Mouse (Mus musculus) intestine, embryonic 15.5 days (tissue): ENCODE data around the gene Akap17b. TPM values are rescaled to one million over a fixed set of nuclear protein-coding genes. Genes with fewer than 3 reads are reported as not detected.
A peak's percentile ranks its signal among the peaks of the same experiment; 100 is the strongest.
"Not testable (repeated sequence)": the region's sequence is repeated elsewhere in the genome, so short reads cannot be mapped to it uniquely, and the experiment has no call there.

Experiments
- ATAC-seq: fragments of 200-750 bp; cut with Nextera tagmentation; 2 replicates; pipeline ENCODE4 v1.8.0; 2017; ENCODE audit warnings: moderate TSS enrichment, moderate library complexity
- H3K27ac ChIP-seq: fragments of 300-500 bp; sonication (generic); 2 replicates; pipeline ENCODE4 v1.5.1; 2015; ENCODE audit warnings: mild to moderate bottlenecking, inconsistent platforms
- H3K27me3 ChIP-seq: fragments of 300-500 bp; sonication (generic); replicated peaks from 2 replicates; pipeline ENCODE4 v1.6.1; 2015; ENCODE audit warnings: inconsistent platforms
- H3K36me3 ChIP-seq: fragments of 300-500 bp; sonication (generic); 2 replicates; pipeline ENCODE4 v1.6.1; 2015; ENCODE audit warnings: inconsistent platforms
- H3K4me1 ChIP-seq: fragments of 300-500 bp; sonication (generic); replicated peaks from 2 replicates; pipeline ENCODE4 v1.6.1; 2015; ENCODE audit warnings: inconsistent platforms
- H3K4me2 ChIP-seq: fragments of 300-500 bp; sonication (generic); replicated peaks from 2 replicates; pipeline ENCODE4 v1.6.1; 2015; ENCODE audit warnings: mild to moderate bottlenecking, inconsistent platforms
- H3K4me3 ChIP-seq: fragments of 300-500 bp; sonication (generic); replicated peaks from 2 replicates; pipeline ENCODE4 v1.5.1; 2015; ENCODE audit warnings: inconsistent platforms
- H3K9ac ChIP-seq: fragments of 300-500 bp; sonication (generic); 2 replicates; pipeline ENCODE4 v1.6.1; 2015; ENCODE audit warnings: inconsistent platforms
- H3K9me3 ChIP-seq: fragments of 300-500 bp; sonication (generic); 2 replicates; pipeline ENCODE4 v1.6.1; 2016; ENCODE audit warnings: inconsistent platforms
- WGBS: fragments of 180-500 bp; shearing (Covaris S2); methylation state at CpG from one replicate; pipeline ENCODE4 v1.1.7; 2015; 5-methylcytosine and 5-hydroxymethylcytosine counted together
- polyA plus RNA-seq: library from polyadenylated mRNA; unstranded; fragments of >200 nt; fragmentation: Nextera tagmentation; extraction: Ambion mirVana; gene quantifications from 2 replicates; pipeline ENCODE4 v1.2.1, GENCODE M21; 2015

Akap17b gene
- polyA plus RNA-seq, 1 experiment from 2014 or later: 2.5 TPM

- H3K27ac ChIP-seq: no peak overlapping the region
- WGBS: 27% methylated on average over 14 of the region's 14 CpGs
- H3K4me3 ChIP-seq: peak overlapping the region; percentile 62
- ATAC-seq: peak; percentile 29; the same call in 1 of the 2 replicates
- H3K4me2 ChIP-seq: peak overlapping the region; percentile 59
- H3K36me3 ChIP-seq: no peaks in the 10 kb centered on the region
- peak overlapping the region; percentile 67 for H3K9ac ChIP-seq
- H3K27me3 ChIP-seq: no peaks in the 10 kb centered on the region
- H3K4me1 ChIP-seq: no peaks in the 10 kb centered on the region
- H3K9me3 ChIP-seq: no peaks in the 10 kb centered on the region
These were observed 46.3 kb downstream of the Akap17b start for GRCm38 (mm10) chrX:36598861-36599344.

- Histone ChIP-seq H3K36me3 (no peaks in the 10 kb centered on the region), H3K27ac (peak overlapping the region; percentile 70), H3K9ac (peak overlapping the region; percentile 67), H3K4me1 (no peaks in the 10 kb centered on the region), H3K9me3 (no peaks in the 10 kb centered on the region), H3K27me3 (no peaks in the 10 kb centered on the region), H3K4me2 (peak overlapping the region; percentile 59), H3K4me3 (peak overlapping the region; percentile 62)
- peak; percentile 70 for ATAC-seq
- WGBS: 16% methylated on average over 32 of the region's 41 CpGs
These were observed 46.8 kb downstream of the Akap17b start for GRCm38 (mm10) chrX:36598390-36598810.

GRCm38 (mm10) chrX:36597707-36598389 is 47.3 kb downstream of the Akap17b start, which contains the start of gene Pgrmc1:
TSS of gene Pgrmc1 (plus strand) at chrX:36598206.
- no peaks in the 10 kb centered on the region for H3K27me3 ChIP-seq
- peak within 1 kb of the TSS; percentile 59 for H3K4me2 ChIP-seq
- H3K9ac ChIP-seq: peak within 1 kb of the TSS; percentile 67
- 27% methylated on average over 43 of the region's 45 CpGs for WGBS
- peak within 1 kb of the TSS; percentile 70 for H3K27ac ChIP-seq
- no peaks in the 10 kb centered on the region for H3K36me3 ChIP-seq
- no peaks in the 10 kb centered on the region for H3K9me3 ChIP-seq
- peak; percentile 97 for ATAC-seq
- H3K4me3 ChIP-seq: peak within 1 kb of the TSS; percentile 62
- no peaks in the 10 kb centered on the region for H3K4me1 ChIP-seq

GRCm38 (mm10) chrX:36596483-36597120 is 48.6 kb downstream of the Akap17b start:
- H3K27ac ChIP-seq, H3K4me2 ChIP-seq, H3K4me3 ChIP-seq, H3K36me3 ChIP-seq, H3K9ac ChIP-seq, H3K4me1 ChIP-seq, H3K27me3 ChIP-seq, ATAC-seq, H3K9me3 ChIP-seq: not testable (repeated sequence)
- WGBS: 76% methylated on average over 5 of the region's 5 CpGs

- H3K9me3 ChIP-seq: no peaks in the 10 kb centered on the region
- no peak overlapping the region for H3K27ac ChIP-seq
- no peaks in the 10 kb centered on the region for H3K36me3 ChIP-seq
- 82% methylated on average over 3 of the region's 3 CpGs for WGBS
- no peak overlapping the region for H3K4me3 ChIP-seq
- no peaks in the 10 kb centered on the region for H3K4me1 ChIP-seq
- no peak overlapping the region for H3K4me2 ChIP-seq
- no peak for ATAC-seq
- H3K9ac ChIP-seq: no peak overlapping the region
- no peaks in the 10 kb centered on the region for H3K27me3 ChIP-seq
These were observed 49.9 kb downstream of the Akap17b start for GRCm38 (mm10) chrX:36595247-36595646.

- H3K4me2 ChIP-seq: no peak overlapping the region
- H3K9ac ChIP-seq: no peak overlapping the region
- ATAC-seq: no peak
- H3K4me1 ChIP-seq: no peaks in the 10 kb centered on the region
- no peaks in the 10 kb centered on the region for H3K36me3 ChIP-seq
- H3K27ac ChIP-seq: no peak overlapping the region
- WGBS: 56% methylated on average over 4 of the region's 4 CpGs
- H3K4me3 ChIP-seq: no peak overlapping the region
- no peaks in the 10 kb centered on the region for H3K27me3 ChIP-seq
- H3K9me3 ChIP-seq: no peaks in the 10 kb centered on the region
These were observed 53.7 kb downstream of the Akap17b start for GRCm38 (mm10) chrX:36591539-36591938.

GRCm38 (mm10) chrX:36591120-36591519 is 54.1 kb downstream of the Akap17b start:
- Histone ChIP-seq H3K27me3 (no peaks in the 10 kb centered on the region), H3K36me3 (no peaks in the 10 kb centered on the region), H3K4me1 (no peaks in the 10 kb centered on the region), H3K4me2 (no peak overlapping the region), H3K9me3 (no peaks in the 10 kb centered on the region), H3K9ac (no peak overlapping the region), H3K4me3 (no peak overlapping the region), H3K27ac (no peak overlapping the region)
- no peak for ATAC-seq
- WGBS: 68% methylated on average over 1 of the region's 1 CpGs

GRCm38 (mm10) chrX:36590266-36590665 is 54.9 kb downstream of the Akap17b start:
- Histone ChIP-seq H3K9me3 (no peaks in the 10 kb centered on the region), H3K9ac (no peak overlapping the region), H3K27ac (no peak overlapping the region), H3K4me3 (no peak overlapping the region), H3K4me2 (no peak overlapping the region), H3K27me3 (no peaks in the 10 kb centered on the region), H3K36me3 (no peaks in the 10 kb centered on the region), H3K4me1 (no peaks in the 10 kb centered on the region)
- 83% methylated on average over 7 of the region's 7 CpGs for WGBS
- no peak for ATAC-seq

GRCm38 (mm10) chrX:36587304-36588209 is 57.6 kb downstream of the Akap17b start:
- Histone ChIP-seq H3K9me3 (no peaks in the 10 kb centered on the region), H3K27me3 (no peaks in the 10 kb centered on the region), H3K9ac (no peak overlapping the region), H3K36me3 (no peaks in the 10 kb centered on the region), H3K4me1 (no peaks in the 10 kb centered on the region), H3K4me2 (no peak overlapping the region), H3K4me3 (no peak overlapping the region), H3K27ac (no peak overlapping the region)
- ATAC-seq: no peak
- 67% methylated on average over 8 of the region's 8 CpGs for WGBS

GRCm38 (mm10) chrX:36586629-36587303 is 58.4 kb downstream of the Akap17b start:
- H3K9ac ChIP-seq: no peak overlapping the region
- H3K4me3 ChIP-seq: no peak overlapping the region
- H3K27ac ChIP-seq: no peak overlapping the region
- H3K9me3 ChIP-seq: no peaks in the 10 kb centered on the region
- no peak overlapping the region for H3K4me2 ChIP-seq
- WGBS: 65% methylated on average over 1 of the region's 1 CpGs
- no peaks in the 10 kb centered on the region for H3K4me1 ChIP-seq
- H3K27me3 ChIP-seq: no peaks in the 10 kb centered on the region
- no peak for ATAC-seq
- no peaks in the 10 kb centered on the region for H3K36me3 ChIP-seq

- Histone ChIP-seq H3K27me3 (no peaks in the 10 kb centered on the region), H3K4me2 (no peak overlapping the region), H3K9ac (no peak overlapping the region), H3K4me1 (no peaks in the 10 kb centered on the region), H3K27ac (no peak overlapping the region), H3K9me3 (no peaks in the 10 kb centered on the region), H3K4me3 (no peak overlapping the region), H3K36me3 (no peaks in the 10 kb centered on the region)
- WGBS: 33% methylated on average over 3 of the region's 3 CpGs
- no peak for ATAC-seq
These were observed 83.1 kb downstream of the Akap17b start for GRCm38 (mm10) chrX:36562079-36562478.

GRCm38 (mm10) chrX:36561650-36562049 is 83.5 kb downstream of the Akap17b start:
- ATAC-seq: no peak
- Histone ChIP-seq H3K4me1 (no peaks in the 10 kb centered on the region), H3K36me3 (no peaks in the 10 kb centered on the region), H3K27ac (no peak overlapping the region), H3K9me3 (no peaks in the 10 kb centered on the region), H3K27me3 (no peaks in the 10 kb centered on the region), H3K4me3 (no peak overlapping the region), H3K9ac (no peak overlapping the region), H3K4me2 (no peak overlapping the region)
- 22% methylated on average over 7 of the region's 7 CpGs for WGBS
